Mouse (Mus musculus) ES-Bruce4 (cell line): ENCODE data around the gene Mnd1.

Experiments used
- CTCF ChIP-seq: IDR thresholded peaks from one replicate; pipeline ENCODE4 v1.8.1; 2011; ENCODE audit warnings: low read depth, low read length
- POLR2A ChIP-seq: IDR thresholded peaks from one replicate; pipeline ENCODE4 v1.8.1; 2011; ENCODE audit warnings: low read length; ENCODE audit not compliant: insufficient read depth

- TF ChIP-seq CTCF (no peak), POLR2A (no peak)
These were observed 34.1 kb upstream of the Mnd1 start for GRCm38 (mm10) chr3:84189629-84190173.
